Mouse (Mus musculus): ENCODE results near the gene Rnaset2b. TPM values are rescaled to one million over a fixed set of nuclear protein-coding genes. Genes with fewer than 3 reads are reported as not detected.

Gene Rnaset2b
- polyA plus RNA-seq, 1 experiment from 2014 or later, result 410 TPM

Other genes starting within 250 kb of the Rnaset2b start
- 385 and 387 TPM in 2 replicates for gene Ezr, start 187.8 kb upstream of the Rnaset2b start, polyA plus RNA-seq (2015; fragmentation: Nextera tagmentation; extraction: Ambion mirVana)
- gene Rsph3b, start 22.0 kb upstream of the Rnaset2b start, polyA plus RNA-seq (2015; fragmentation: Nextera tagmentation; extraction: Ambion mirVana), result 28.2 and 28.3 TPM in 2 replicates
- 76.6 and 80.4 TPM in 2 replicates for gene Tagap1, start 9.5 kb upstream of the Rnaset2b start, polyA plus RNA-seq (2015; fragmentation: Nextera tagmentation; extraction: Ambion mirVana)
- 0.31 and 0.83 TPM in 2 replicates for gene Gm49721, start 8.3 kb downstream of the Rnaset2b start, polyA plus RNA-seq (2015; fragmentation: Nextera tagmentation; extraction: Ambion mirVana)
- 1.9 and 2.4 TPM in 2 replicates for gene Gm1604a, start 54.9 kb downstream of the Rnaset2b start, polyA plus RNA-seq (2015; fragmentation: Nextera tagmentation; extraction: Ambion mirVana)
- gene Rps6ka2, start 199.5 kb downstream of the Rnaset2b start, polyA plus RNA-seq (2015; fragmentation: Nextera tagmentation; extraction: Ambion mirVana), result 1.5 and 2.1 TPM in 2 replicates

All from thymus, postnatal 0 days (tissue).